Mouse (Mus musculus) c-Kit-positive CD71-positive TER-119-positive erythroid progenitor cells, embryonic 14.5 days (primary cell): Measurements from ENCODE around the gene Gcgr.
"Not testable (repeated sequence)": the region's sequence is repeated elsewhere in the genome, so short reads cannot be mapped to it uniquely, and the experiment has no call there.

Experiments used
- DNase-seq: peaks from one replicate; pipeline ENCODE4 v3.0.0-alpha.2; 2013; ENCODE audit warnings: low spot score

Gcgr gene

GRCm38 (mm10) chr11:120538955-120539284 lies 8.4 kb downstream of the Gcgr start:
- DNase-seq: no peak

- no peak for DNase-seq
Observed at GRCm38 (mm10) chr11:120539285-120540014, 9.0 kb downstream of the Gcgr start.

GRCm38 (mm10) chr11:120541907-120542306 lies 11.4 kb downstream of the Gcgr start:
- DNase-seq: no peak

- DNase-seq: no peak
Observed at GRCm38 (mm10) chr11:120542376-120542775, 11.9 kb downstream of the Gcgr start.

GRCm38 (mm10) chr11:120545964-120546363 lies 15.5 kb downstream of the Gcgr start:
- DNase-seq: no peak

- no peak for DNase-seq
Observed at GRCm38 (mm10) chr11:120547469-120547868, 17.0 kb downstream of the Gcgr start.

- no peak for DNase-seq
Observed at GRCm38 (mm10) chr11:120548214-120548613, 17.7 kb downstream of the Gcgr start.

- DNase-seq: peak; percentile 16
Observed at GRCm38 (mm10) chr11:120548786-120549167, 18.3 kb downstream of the Gcgr start.

- DNase-seq: peak; percentile 87
Observed at GRCm38 (mm10) chr11:120549168-120549945, 18.9 kb downstream of the Gcgr start, which contains the start of gene Mcrip1. Mcrip1 (minus strand) TSS chr11:120549727.

- DNase-seq: no peak
Observed at GRCm38 (mm10) chr11:120549986-120550809, 19.7 kb downstream of the Gcgr start.

GRCm38 (mm10) chr11:120550810-120551440 lies 20.4 kb downstream of the Gcgr start, which contains the start of gene Ppp1r27:
Ppp1r27 (minus strand) TSS chr11:120551132.
- no peak for DNase-seq

GRCm38 (mm10) chr11:120552736-120553135 lies 22.2 kb downstream of the Gcgr start:
- no peak for DNase-seq

GRCm38 (mm10) chr11:120554834-120555233 lies 24.3 kb downstream of the Gcgr start:
- no peak for DNase-seq

- no peak for DNase-seq
Observed at GRCm38 (mm10) chr11:120555260-120555659, 24.8 kb downstream of the Gcgr start.

- DNase-seq: not testable (repeated sequence)
Observed at GRCm38 (mm10) chr11:120558843-120559242, 28.3 kb downstream of the Gcgr start.

GRCm38 (mm10) chr11:120560952-120561728 lies 30.6 kb downstream of the Gcgr start:
- DNase-seq: no peak

GRCm38 (mm10) chr11:120562949-120563348 lies 32.5 kb downstream of the Gcgr start:
- DNase-seq: no peak

- DNase-seq: no peak
Observed at GRCm38 (mm10) chr11:120565114-120565513, 34.6 kb downstream of the Gcgr start.

- DNase-seq: no peak
Observed at GRCm38 (mm10) chr11:120568324-120568723, 37.8 kb downstream of the Gcgr start.

GRCm38 (mm10) chr11:120571122-120571521 lies 40.6 kb downstream of the Gcgr start:
- no peak for DNase-seq

GRCm38 (mm10) chr11:120571754-120572416 lies 41.4 kb downstream of the Gcgr start:
- DNase-seq: no peak
